Mouse (Mus musculus): ENCODE results near the gene Nr1d1. TPM values are rescaled to one million over a fixed set of nuclear protein-coding genes. Genes with fewer than 3 reads are reported as not detected.
A peak's percentile ranks its signal among the peaks of the same experiment; 100 is the strongest.

The Nr1d1 gene
- total RNA-seq, 2 experiments from 2014 or later: 31.9 TPM

DNA sequence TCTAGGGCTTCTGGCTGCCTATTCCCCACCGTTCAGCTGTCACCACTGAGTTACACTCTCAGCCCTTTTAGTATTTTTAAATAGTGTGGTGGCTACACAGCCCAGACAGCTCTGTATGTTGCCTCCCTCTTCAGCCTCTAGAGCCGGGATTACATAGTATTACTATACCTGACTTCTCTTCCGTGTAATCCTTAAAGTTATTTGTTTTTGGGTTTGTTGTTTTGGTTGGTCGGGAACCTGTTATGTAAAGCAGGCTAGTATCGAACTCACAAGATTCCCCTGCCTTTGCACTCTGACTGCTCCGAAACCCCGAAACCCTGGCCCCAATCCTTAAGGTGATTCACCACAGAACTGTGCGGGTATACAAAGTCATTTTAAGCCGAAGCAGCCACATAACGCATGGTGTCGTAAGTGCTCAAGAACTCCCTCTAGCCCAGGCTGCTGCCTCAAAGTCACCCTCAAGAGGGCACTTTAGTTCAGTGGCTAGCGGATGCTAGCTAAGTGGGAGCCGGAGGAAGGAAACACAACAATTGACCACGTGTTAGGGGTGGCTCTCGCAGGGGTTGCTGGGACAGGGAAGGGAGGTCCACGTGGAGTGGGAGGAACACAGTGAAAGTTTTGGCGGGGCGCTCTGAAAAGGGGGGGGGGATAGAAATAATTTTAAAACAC is 13.6 kb upstream of the Nr1d1 start:
- intact Hi-C loops (cut with DNase I): loop anchor here (5.0 kb wide), 1 partner anchor 86 kb away; the partner anchor contains the start of gene Csf3
- peak; percentile 86 for DNase-seq

DNA sequence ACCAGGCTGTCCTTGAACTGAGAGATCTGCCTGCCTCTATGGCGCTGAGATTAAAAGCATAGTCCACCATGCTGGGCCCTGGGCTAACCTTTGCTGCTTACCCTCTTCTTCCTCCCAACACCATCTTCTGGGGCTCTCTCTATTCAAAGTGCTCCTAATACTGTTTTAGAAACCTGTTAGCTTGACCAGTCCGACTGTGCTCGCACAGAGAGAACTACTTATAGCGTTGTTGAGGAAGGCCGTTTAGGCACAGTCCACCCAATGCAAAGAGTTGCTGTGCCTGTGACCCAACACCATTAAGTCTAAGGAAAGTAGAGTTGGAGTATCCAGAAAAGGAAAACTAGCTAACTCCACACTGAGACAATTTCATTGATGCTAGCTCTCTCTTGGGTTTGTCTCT is 13.0 kb upstream of the Nr1d1 start:
- intact Hi-C loops (cut with DNase I): loop anchor here (5.0 kb wide), 1 partner anchor 86 kb away; the partner anchor contains the start of gene Csf3
- DNase-seq: no peak

DNA sequence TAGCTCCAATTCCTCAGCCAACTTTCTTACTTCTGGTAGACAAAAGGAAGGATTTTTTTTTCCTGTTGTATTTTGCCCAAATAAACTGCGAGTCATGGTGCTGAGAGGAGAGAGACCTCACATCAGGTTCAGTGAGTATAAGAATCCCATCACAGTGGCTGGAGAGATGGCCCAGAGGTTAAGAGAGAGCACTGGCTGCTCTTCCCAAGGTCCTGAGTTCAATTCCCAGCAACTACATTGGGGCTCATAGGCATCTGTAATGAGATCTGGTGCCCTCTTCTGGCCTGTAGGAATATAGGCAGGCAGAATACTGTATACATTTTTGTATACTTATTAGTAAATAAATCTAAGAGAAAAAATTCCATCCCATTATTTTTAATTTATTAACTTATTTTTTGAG is 12.6 kb upstream of the Nr1d1 start:
- no peak for DNase-seq
- intact Hi-C loops (cut with DNase I): loop anchor here (2.0 to 5.0 kb wide), 3 partner anchors 45 to 85 kb away; partner anchors contain the start of gene Csf3

DNA sequence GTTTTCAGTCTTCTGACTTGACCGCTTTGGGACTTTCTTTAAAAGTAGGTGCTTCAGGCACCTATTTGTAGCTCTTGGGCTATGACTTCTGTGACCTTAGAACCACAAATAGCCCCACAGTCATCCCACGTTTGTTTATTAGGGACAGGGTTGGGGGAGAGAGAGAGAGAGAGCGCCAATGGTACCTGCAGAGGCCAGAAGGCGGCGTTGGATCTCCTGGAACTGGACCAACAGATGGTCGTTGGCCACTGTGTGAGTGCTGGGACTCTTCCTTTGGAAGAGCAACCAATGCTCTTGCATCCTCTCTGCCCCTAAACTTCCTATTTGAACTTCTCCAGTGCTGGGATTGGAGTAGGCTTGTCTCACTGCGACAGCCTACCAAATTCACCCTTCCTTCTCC is 12.1 kb upstream of the Nr1d1 start:
- no peak for DNase-seq
- intact Hi-C loops (cut with DNase I): loop anchor here (2.0 to 5.0 kb wide), 3 partner anchors 44 to 85 kb away; partner anchors contain the start of gene Csf3

DNA sequence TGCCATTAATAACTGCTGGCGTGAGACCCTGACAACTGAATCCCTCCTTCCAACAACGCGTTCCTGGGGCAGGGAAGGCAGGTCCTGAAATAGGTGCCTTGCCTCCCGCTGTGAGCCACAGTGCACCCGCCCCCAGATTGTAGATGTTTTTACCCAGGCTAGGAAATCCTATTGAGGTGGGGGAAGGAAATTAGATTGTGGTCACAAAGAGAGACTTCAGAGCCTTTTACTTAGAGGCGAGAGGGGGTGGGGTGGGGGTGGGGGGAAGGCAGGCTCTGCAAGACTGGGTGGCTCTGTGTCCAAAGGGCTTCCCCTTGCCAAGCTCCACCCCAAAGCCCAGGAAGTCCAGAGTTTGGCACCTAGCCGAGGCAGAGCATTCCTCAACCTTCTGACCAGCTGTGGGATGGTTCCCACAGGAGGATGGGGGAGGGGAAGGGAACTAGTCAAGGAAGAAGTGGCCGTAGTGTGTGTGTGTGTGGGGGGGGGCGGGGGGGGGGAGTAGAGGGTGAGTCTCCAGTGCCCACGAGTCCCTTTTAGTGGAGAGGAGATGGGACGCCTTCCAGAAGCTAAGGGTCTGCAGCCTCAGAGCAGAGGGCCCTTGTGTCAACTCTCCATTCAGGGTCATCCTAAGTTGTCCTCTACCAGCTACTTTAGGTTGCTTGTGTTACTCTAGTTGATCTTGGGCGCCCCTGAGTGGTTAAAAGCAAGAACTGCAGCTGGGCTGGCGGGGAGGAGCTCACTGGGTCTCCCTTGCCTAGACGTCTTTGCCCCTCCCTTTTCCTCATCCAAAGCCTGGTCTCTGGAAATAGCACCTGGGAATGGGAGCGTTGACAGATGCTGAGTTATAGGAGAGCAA is 11.5 kb upstream of the Nr1d1 start:
- DNase-seq: peak; percentile 93
- intact Hi-C loops (cut with DNase I): loop anchor here (2.0 to 5.0 kb wide), 3 partner anchors 44 to 84 kb away; partner anchors contain the start of gene Csf3

DNA sequence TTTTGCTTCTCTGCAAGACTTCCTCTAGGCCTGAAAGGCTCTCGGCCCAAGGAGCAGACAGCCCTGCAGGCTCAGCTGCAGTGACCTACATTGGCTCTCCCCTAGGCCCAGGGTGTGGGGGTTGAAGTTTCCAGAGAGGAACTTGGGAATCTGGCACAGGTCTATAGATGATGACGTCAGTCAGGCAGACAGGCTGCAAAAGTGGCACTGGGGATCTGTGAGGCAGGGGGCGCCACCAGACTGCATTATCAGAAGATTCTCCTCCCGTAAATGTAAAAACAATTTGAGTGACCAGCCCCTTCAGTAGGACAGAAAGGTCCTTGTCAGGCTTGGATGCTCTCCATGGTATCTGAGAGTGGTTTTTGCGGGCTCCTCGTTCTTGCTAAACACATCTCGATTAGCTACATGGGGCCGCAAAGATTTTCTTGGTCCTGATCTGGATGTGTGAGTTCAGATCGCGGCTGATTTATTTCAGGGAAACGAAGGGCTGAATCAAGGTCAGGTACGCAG is 10.7 kb upstream of the Nr1d1 start:
- intact Hi-C loops (cut with DNase I): loop anchor here (2.0 to 5.0 kb wide), 3 partner anchors 43 to 84 kb away; partner anchors contain the start of gene Csf3
- peak; percentile 86 for DNase-seq

DNA sequence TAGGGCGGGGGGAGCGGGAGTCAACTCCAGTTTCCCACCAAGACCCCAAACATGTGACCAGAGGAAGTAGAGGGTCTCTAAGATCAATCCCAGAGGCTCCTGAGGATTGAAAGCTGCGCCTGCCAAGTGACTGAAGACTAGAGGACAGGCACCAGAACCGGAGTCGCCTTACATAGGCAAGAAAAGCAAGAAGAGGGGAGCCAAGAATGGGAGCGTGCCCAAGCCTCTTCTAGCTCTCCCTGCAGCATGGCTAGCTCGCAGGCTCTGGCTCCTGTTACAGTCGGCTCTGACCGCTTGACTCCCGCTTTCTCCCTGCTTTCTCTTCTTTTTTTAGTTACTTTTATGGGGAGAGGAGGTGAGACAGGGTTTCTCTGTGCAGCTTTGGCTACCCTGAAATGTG is 10.1 kb upstream of the Nr1d1 start:
- DNase-seq: no peak
- intact Hi-C loops (cut with DNase I): loop anchor here (5.0 kb wide), 1 partner anchor 83 kb away; the partner anchor contains the start of gene Csf3

DNA sequence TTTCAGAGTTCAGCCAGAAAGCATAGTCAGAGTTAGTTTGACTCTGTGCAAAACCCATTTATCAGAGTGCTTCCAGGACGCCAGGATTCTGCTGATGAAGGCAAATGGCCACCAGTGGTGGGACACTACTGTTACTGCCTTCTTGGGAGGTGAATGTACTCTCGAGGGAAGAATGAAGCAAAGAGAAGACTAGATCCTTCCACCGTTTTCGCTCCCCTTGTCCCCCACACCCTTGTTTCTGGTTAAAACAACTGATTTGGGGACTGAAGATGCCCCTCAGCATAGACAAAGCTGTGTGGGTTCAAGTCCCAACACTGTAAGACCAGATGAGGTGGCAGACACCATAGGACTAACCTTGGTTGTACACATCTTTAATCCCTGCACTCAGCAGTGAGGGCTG is 9.0 kb upstream of the Nr1d1 start:
- intact Hi-C loops (cut with DNase I): no loop called here
- no peak for DNase-seq

DNA sequence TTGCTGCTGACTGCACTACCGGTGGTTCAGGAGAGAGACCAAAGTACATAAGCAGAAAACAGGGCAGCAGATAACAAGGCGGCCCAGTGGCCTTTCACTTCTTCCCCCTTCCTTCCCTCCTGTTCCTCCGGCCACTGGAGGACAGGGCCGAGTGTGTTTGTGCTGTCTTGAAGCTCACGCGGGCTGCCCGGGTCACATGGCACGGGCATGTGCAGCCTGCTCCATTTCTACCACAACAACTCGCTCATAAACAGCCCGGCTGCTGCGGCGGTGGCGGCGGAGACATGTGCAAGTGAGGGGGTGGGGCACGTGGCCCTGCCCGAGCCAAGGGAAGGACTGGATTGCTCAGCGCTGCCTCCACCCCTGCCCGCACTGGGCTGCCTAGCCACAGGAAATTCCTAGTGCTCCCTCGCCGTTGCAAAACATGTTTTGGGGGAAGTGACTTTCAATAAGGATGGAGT is 8.1 kb upstream of the Nr1d1 start:
- intact Hi-C loops (cut with DNase I): no loop called here
- peak; percentile 90 for DNase-seq

DNA sequence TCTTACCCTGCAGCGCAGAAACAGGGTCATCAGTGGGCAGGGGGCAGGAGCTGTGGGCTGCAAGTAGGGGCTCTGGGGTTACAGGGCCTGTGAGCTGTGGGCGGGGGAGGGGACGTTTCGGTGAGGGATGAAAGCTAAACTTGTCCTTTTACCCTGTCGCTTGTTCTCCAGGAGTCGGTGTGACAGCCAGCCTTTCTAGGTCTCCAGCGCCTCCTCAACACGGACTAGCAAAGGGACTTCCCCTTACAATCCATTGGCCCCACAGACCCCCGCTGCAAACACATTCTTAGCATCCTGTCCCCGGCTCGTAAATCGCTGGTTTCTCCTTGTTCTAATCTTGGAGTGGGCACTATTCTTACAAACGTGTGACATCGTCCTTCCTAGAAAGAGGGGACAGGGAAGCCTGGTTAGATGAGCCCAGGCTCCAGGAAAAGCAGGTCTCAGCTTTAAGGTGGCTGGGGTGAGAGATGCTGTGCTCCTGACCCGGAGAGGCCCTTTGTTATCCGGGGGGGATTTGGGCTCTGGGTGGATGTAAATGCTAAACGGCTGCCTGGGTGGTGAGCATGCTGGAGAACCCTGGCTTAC is 7.6 kb upstream of the Nr1d1 start:
- intact Hi-C loops (cut with DNase I): no loop called here

DNA sequence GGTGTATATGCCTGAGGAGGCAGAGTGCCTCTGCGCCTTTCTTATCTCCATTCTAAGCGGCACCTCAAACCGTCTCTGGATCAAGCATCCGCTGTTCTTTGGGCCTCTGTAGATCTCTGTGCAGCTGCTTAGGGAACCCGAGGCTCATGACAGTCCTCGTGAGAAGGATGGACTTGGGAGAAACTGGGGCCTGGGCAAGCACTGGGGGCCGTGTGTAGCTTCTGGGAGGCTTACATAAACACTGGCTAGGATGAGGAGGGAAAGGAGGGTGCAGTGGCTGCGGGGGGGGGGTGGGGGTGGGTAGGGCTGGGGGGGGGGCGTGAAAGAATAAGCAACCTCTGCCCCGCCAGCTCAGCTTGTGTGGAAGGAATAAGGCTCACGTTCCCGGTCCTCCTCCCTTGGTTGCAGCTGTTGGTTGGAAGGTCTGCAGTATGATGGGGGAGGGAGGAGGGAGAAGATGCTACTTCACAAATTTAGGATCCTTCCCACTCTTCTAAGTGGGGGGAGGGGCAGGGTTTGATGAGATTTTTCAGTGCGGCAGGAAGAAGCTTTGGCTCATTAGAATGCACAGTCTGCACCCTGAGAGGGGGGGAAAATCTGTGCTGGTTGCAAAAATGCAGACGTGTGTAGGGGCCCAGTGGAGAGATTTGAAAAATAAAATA is 6.8 kb upstream of the Nr1d1 start:
- no peak for DNase-seq
- intact Hi-C loops (cut with DNase I): no loop called here

More for the DNA sequence above, 7.6 kb upstream of the Nr1d1 start:
- DNase-seq: no peak

DNA sequence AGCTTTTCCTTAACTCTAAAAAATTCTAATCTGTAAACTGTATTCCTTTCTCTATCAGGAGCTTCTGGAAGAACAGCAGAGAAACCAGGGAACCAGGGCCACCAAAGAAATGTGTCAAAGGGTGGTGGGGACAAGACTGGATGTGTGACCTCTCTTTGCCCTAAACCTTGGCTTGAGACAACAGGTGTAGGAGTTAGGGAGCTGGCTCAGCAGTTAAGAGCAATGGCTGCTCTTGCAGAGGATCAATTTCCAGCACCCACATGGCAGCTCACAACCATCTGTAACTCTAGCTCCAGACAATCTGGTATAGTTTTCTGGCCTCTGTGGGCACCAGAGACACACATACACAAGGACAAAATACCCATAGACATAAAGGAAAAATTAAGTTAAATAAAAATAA is 2.8 kb upstream of the Nr1d1 start:
- DNase-seq: no peak
- intact Hi-C loops (cut with DNase I): loop anchor here (5.0 kb wide), 1 partner anchor 36 kb away; the partner anchor contains the start of gene Thra

DNA sequence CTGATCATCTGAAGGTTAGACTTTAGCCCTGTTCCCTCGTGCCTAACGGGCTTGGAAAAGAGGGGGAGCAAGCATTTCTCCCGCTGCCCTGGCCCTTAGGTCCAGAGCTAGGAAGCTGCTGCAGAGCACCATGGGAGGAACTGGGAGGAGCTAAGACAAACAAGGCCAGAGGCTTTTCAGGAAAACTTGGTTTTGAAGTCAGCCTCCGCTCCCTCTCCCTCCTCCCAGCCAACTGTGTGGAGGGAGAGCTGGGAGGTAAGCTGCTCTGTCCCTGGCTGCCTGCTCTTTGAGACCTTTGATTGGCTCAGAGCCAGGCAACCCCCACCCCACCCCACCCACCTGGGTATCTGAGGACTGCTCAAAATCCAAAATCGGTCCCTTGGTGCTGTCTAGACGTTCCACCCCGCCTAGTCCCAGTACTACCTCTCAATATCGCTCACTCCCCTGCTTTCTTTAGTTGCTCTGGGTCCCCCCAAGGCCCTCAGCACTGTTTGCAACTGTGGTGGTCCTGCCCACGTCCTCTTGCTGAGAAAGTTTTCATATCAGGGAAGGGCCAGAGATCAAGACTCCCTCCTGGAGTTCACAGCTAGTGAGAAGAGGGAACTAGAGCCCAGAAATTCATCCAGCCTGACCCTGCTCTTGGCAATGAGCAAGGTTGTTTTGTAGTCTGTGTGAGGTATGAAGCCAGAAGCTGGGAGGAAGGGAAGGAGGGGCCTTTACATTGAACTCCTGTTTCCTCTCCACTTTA is 1.9 kb upstream of the Nr1d1 start:
- intact Hi-C loops (cut with DNase I): loop anchor here (5.0 kb wide), 1 partner anchor 35 kb away; the partner anchor contains the start of gene Thra

DNA sequence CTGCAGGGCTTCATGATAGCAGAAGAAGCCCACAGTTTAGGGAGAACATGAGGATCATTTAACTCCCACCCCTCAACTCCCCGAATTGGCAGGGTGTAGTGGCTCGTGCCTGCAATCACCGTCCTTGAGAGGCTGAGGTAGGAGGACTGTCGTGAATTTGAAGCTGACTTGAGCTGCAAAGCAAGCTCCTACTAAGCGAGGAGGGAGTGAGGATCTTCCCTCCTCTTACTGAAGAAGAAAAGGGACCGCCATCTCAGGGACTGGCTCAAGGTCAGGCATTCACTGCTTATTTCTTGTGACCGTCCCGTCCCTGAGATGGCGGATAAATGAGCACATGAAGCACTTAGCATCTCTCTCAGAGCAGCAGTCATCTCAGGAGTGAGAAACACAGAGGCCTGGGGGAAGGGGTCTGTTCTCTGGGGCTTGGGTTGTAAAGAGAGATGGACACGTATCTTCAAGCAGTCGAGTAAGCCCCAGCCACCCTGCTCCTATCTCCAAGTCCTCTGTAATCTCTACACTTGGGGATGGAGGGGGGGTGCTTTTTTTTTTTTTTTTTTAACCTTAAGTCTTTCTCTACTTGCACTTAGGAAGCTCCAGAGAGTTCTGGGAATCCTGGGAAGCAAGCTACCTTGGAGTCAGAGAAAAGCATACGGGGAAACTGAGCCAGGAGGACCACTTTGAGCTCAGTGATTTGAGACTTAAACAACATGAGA is 1.1 kb upstream of the Nr1d1 start:
- intact Hi-C loops (cut with DNase I): loop anchor here (5.0 kb wide), 1 partner anchor 34 kb away; the partner anchor contains the start of gene Thra
- DNase-seq: no peak

More for the DNA sequence above, 1.9 kb upstream of the Nr1d1 start:
- no peak for DNase-seq

DNA sequence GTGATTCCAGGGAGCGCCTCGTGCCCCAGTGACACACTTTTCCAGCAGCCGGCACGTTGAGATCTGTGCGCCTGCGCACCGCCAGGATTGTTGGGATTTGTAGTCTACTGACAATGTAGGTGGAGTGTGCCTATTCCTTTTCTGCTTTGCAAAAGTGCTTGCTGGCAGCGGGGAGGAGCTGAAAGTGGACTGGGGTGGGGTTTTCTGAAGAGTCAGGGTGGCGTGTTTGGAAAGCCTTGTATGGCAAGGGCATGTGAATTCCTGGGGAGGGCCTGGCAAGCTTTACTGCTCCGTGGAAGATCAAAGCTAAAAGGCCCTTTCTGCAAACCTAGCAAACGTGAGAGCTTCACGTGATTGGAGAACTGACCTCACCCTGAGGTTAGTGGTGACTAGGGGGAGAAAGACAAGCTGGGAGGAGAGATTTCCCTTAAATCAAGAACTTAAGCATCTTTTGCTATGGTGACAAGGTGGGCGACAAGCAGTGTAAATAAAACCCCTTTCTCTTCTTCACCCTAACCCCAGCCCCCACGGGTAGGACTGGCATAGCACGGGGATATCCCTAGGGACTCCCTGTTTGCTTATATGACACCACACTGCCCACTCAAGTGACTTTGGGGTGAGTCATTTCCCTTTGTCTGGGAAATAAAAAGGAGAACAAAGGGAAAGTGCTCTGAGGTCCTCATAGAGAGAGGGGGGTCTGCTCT is 367 bp upstream of the Nr1d1 start:
- DNase-seq: peak; percentile 96
- intact Hi-C loops (cut with DNase I): loop anchor here (5.0 kb wide), 1 partner anchor 33 kb away; the partner anchor contains the start of gene Thra

DNA sequence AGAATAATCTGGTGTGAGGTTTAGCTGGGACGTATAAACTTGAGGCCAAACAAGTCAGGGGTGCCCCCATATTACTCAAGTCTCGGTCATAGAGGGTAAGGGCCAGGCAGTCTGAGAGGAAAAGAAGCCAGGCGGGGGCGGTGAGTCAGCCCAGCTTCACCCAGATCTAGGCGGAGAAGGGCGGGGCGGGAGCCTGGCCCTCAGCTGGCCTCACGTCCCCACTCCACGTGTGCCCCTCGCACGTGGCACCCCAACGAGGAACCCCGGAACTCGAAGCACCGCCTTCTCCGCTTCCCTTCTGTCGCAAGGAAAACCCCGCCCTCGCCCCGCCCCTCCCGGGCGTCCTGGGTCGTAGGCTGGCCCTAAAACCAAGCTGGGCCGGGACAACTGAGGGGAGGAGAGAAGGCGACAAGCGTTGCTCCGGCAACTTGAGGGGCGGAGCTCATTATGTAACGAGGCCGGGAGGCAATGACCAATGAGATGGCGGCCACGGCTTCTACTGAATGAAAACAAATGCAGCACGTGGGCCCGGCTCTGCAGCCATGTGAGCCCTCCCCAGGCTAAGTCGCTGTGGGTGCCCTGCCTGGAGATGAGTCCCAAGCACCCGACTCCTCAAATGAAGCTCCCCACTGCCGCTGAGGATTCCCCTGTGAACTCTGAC is 1.4 kb downstream of the Nr1d1 start:
- intact Hi-C loops (cut with DNase I): no loop called here
- peak; percentile 93 for DNase-seq

DNA sequence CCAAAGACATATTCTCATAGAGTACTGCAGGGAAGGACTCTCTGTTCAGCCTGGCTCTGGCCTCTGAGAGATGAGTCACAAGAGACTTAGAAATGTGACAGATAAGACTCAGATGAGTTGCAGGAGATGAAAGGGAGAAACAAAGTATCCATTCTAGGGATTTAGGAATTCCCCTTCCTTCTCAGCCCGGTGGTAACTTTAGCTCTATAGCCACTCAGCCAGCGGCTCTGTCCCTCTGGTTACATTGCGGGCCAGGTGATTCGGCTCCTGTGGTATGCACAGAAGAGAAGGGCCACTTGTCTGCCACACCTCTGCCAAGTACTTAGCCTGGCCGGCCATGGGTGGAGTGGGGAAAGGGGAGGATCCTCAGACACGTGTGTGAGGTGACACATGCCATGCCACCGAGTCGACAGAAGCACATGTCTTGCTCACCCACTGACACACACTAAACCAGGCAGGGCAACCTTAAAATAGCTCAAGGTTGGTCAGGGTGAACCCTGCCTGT is 2.4 kb downstream of the Nr1d1 start:
- DNase-seq: no peak
- intact Hi-C loops (cut with DNase I): no loop called here

Data from left cerebral cortex, postnatal 4 days (tissue).